Mouse (Mus musculus) heart, embryonic 15.5 days (tissue): ENCODE measurements at regions not wholly inside any gene's neighbourhood (a gene's known extent, or its start where the extent isn't known, plus 50 kb on each side); places are given as distances from the start of the nearest gene placed in this dataset.
A peak's percentile ranks its signal among the peaks of the same experiment; 100 is the strongest.

ENCODE experiments used
- ATAC-seq: fragments of 200-750 bp; cut with Nextera tagmentation; replicated peaks from 2 replicates; pipeline ENCODE4 v1.8.0; 2017; ENCODE audit warnings: low read depth, moderate TSS enrichment; ENCODE audit not compliant: insufficient number of reproducible peaks, insufficient read depth, low FRiP score
- H3K27ac ChIP-seq: fragments of 300-500 bp; sonication (generic); 2 replicates; pipeline ENCODE4 v1.5.1; 2015; ENCODE audit warnings: mild to moderate bottlenecking, inconsistent platforms
- H3K27me3 ChIP-seq: fragments of 300-500 bp; sonication (generic); 2 replicates; pipeline ENCODE4 v1.6.1; 2015; ENCODE audit warnings: inconsistent platforms
- H3K36me3 ChIP-seq: fragments of 300-500 bp; sonication (generic); 2 replicates; pipeline ENCODE4 v1.6.1; 2015; ENCODE audit warnings: mild to moderate bottlenecking, inconsistent platforms
- H3K4me1 ChIP-seq: fragments of 300-500 bp; sonication (generic); replicated peaks from 2 replicates; pipeline ENCODE4 v1.6.1; 2015; ENCODE audit warnings: inconsistent platforms
- H3K4me2 ChIP-seq: fragments of 300-500 bp; sonication (generic); 2 replicates; pipeline ENCODE4 v1.6.1; 2015; ENCODE audit warnings: inconsistent platforms, mild to moderate bottlenecking, moderate library complexity
- H3K4me3 ChIP-seq: fragments of 300-500 bp; sonication (generic); 2 replicates; pipeline ENCODE4 v1.5.1; 2015; ENCODE audit warnings: mild to moderate bottlenecking, inconsistent platforms
- H3K9ac ChIP-seq: fragments of 300-500 bp; sonication (generic); 2 replicates; pipeline ENCODE4 v1.6.1; 2015; ENCODE audit warnings: mild to moderate bottlenecking, inconsistent platforms
- H3K9me3 ChIP-seq: fragments of 300-500 bp; sonication (generic); replicated peaks from 2 replicates; pipeline ENCODE4 v1.6.1; 2016; ENCODE audit warnings: inconsistent platforms
- WGBS: fragments of 180-500 bp; shearing (Covaris S2); methylation state at CpG from one replicate; pipeline ENCODE4 v1.1.7; 2015; ENCODE audit warnings: mixed read lengths; 5-methylcytosine and 5-hydroxymethylcytosine counted together

DNA sequence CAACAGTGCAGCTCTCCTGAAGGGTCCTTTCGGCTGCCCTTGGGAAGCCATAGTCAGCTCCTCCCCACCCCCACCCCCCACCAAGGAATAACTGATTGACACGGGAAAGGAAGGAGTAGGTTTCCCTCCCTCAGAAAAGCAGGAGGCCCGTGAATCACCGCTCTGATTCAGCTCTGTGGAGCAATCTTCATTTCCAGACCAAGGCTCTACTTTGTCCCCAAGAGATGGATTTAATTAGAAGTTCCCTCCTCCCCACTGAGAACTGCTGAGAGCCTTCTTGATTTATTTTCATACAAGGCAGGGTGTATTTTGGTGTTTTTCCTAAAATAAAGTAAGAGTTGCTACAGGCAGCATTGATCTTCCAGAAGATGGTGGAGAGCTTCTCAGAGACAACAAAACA is 64.4 kb upstream of the Tut7 start:
- H3K27ac ChIP-seq, result no peak overlapping the region
- peaks cover 9% of the 10 kb centered on the region; the same call in 1 of the 2 replicates for H3K4me1 ChIP-seq
- 77% methylated on average over 4 of the region's 4 CpGs for WGBS
- H3K4me3 ChIP-seq, result no peak overlapping the region
- no peaks in the 10 kb centered on the region for H3K36me3 ChIP-seq
- no peak overlapping the region for H3K4me2 ChIP-seq
- H3K27me3 ChIP-seq, result no peaks in the 10 kb centered on the region
- no peaks in the 10 kb centered on the region for H3K9me3 ChIP-seq
- no peak overlapping the region for H3K9ac ChIP-seq
- no peak for ATAC-seq

DNA sequence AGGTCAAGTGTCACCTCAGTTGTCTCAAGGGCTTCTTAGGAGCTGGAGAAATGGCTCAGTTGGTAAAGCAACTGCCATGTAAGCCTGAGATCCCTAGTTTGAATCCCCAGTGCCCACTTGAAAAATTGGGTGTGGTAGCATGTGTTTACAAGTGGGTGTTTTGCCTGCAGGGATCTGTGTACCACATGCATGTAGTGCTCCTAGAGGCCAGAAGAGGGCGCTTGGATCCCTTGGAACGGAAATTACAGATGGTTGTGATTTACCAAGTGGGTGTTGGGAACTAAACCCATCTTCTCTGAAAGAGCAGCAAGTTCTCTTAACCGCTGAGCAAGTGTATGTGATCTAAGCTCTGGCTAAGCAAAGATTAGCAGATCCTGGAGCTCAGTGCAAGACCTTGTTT is 63.6 kb upstream of the Tut7 start:
- Histone ChIP-seq H3K9ac (no peak overlapping the region), H3K27ac (no peak overlapping the region), H3K27me3 (no peaks in the 10 kb centered on the region), H3K36me3 (no peaks in the 10 kb centered on the region), H3K9me3 (no peaks in the 10 kb centered on the region), H3K4me1 (peaks cover 4% of the 10 kb centered on the region; the same call in 1 of the 2 replicates), H3K4me2 (no peak overlapping the region), H3K4me3 (no peak overlapping the region)
- ATAC-seq, result no peak
- WGBS, result 65% methylated on average over 3 of the region's 3 CpGs

DNA sequence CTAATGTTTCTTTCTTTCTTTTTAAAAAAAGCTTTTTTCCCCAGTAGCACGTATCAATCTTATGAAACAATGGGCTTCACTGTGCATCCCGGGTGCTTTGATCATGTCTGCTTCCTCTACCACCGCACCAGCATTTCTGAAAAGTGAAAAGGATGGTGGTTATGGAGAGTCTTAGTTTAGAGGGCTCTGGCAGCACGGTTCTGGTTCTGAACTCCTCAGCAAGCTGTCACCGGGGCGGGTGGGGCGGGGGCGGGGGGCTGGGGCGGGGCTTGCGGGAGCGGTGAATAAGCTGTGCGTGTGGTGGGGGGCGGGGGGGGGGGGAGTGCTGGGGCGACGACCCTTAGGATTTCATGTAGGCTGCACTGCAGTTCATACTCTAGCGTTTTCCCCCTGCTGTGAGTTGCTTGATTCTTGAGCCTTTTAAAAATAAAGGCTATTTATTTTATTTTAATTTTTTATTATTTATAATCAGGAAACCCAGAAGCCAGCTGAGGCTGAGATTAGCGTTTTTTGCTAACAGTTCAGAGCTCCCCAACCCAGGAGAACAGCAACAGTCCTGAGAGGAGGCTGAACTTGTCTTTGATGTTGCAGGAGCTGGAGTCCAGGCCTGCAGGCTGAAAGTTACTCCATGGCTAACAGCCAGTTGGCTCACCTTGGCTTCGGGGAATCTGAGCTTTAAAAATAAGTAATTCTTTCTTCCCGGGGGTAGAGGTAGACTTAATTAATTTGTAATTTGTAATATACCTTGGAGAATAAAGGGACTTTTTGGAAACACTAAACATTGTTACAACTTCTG is 59.2 kb upstream of the Tut7 start:
- Histone ChIP-seq H3K36me3 (no peaks in the 10 kb centered on the region), H3K4me2 (peak overlapping the region; percentile 29; the same call in 1 of the 2 replicates), H3K4me3 (0 out of 2 replicates have a peak overlapping the region, but pooled peaks have one; percentile 3), H3K9ac (no peak overlapping the region), H3K27me3 (no peaks in the 10 kb centered on the region), H3K4me1 (no peaks in the 10 kb centered on the region), H3K27ac (no peak overlapping the region), H3K9me3 (no peaks in the 10 kb centered on the region)
- ATAC-seq, result no peak
- 45% methylated on average over 14 of the region's 19 CpGs for WGBS

GRCm38 (mm10) chr13:59880055-59880454 is 57.1 kb upstream of the Tut7 start:
- H3K27me3 ChIP-seq, result no peaks in the 10 kb centered on the region
- no peak overlapping the region for H3K27ac ChIP-seq
- no peak overlapping the region for H3K9ac ChIP-seq
- no peaks in the 10 kb centered on the region for H3K36me3 ChIP-seq
- H3K4me3 ChIP-seq, result no peak overlapping the region
- 86% methylated on average over 3 of the region's 3 CpGs for WGBS
- no peaks in the 10 kb centered on the region for H3K4me1 ChIP-seq
- H3K9me3 ChIP-seq, result no peaks in the 10 kb centered on the region
- ATAC-seq, result no peak
- H3K4me2 ChIP-seq, result no peak overlapping the region

DNA sequence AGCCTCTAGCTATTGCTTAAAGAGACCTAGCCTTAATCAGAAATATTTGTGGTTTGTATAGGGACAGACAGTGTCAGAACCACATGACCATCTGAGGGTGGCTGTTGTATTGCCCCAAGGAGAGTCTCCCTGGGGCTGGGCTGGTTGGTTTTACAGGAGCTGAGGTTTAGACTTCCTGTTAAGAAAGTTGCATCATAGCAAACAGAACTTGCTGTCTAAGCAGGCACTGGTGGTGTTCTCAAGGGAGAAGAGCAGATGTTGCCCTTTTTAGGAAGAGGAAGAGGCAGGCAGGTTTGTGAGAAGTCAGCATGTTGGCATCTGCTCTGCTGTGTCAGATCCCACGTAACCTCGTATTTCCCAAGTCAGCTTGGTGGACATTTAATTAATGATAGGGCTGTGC is 52.7 kb upstream of the Tut7 start:
- H3K27me3 ChIP-seq, result no peaks in the 10 kb centered on the region
- WGBS, result 25% methylated on average over 2 of the region's 2 CpGs

GRCm38 (mm10) chr13:59874137-59874931 is 51.4 kb upstream of the Tut7 start:
- no peaks in the 10 kb centered on the region for H3K36me3 ChIP-seq
- no peaks in the 10 kb centered on the region for H3K9me3 ChIP-seq
- H3K4me1 ChIP-seq, result no peaks in the 10 kb centered on the region
- H3K9ac ChIP-seq, result no peak overlapping the region
- no peak overlapping the region for H3K4me3 ChIP-seq
- no peak for ATAC-seq
- no peak overlapping the region for H3K27ac ChIP-seq
- no peak overlapping the region for H3K4me2 ChIP-seq
- H3K27me3 ChIP-seq, result no peaks in the 10 kb centered on the region
- WGBS, result 62% methylated on average over 7 of the region's 7 CpGs

More for the DNA sequence above, 52.7 kb upstream of the Tut7 start:
- Histone ChIP-seq H3K9ac (no peak overlapping the region), H3K9me3 (no peaks in the 10 kb centered on the region), H3K4me3 (no peak overlapping the region), H3K4me1 (no peaks in the 10 kb centered on the region), H3K27ac (no peak overlapping the region), H3K4me2 (no peak overlapping the region), H3K36me3 (no peaks in the 10 kb centered on the region)
- no peak for ATAC-seq
